Mouse (Mus musculus): ENCODE data around the gene Olfr1331. TPM values are rescaled to one million over a fixed set of nuclear protein-coding genes. Genes with fewer than 3 reads are reported as not detected.

Gene Olfr1331
- not detected in 2 replicates for polyA plus RNA-seq (2012; rRNA removed)

DNA sequence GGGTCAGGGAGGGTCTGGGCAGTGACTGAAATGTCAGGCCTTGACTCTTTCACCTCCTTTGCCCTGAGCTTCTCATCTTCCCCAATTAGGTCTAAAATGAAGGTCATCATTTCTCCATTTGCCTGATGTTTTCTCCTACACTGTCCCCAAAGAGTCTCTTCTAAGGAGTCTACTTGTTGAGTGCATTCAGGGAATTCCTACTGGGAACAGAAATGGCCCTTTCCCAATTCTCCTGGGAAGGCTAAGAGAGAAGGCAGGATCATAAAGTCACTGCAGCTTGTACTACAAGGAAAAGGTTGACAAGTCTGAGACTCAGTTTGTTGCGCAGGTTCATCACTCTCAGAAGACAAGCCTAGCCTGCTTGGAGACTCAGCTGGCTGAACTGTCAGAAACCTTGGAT is at the start of gene Olfr1331:
Olfr1331 (plus strand) TSS at position 301 of the 400 bp plus-strand sequence.

DNA sequence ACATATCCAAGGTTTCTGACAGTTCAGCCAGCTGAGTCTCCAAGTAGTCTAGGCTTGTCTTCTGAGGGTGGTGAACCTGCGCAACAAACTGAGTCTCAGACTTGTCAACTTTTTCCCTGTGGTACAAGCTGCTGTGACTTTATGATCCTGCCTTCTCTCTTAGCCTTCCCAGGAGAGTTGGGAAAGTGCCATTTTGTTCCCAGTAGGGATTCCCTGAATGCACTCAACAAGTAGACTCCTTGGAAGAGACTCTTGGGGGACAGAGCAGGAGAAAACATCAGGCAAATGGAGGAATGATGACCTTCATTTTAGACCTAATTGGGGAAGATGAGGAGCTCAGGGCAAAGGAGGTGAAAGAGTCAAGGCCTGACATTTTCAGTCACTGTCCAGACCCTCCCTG is 28.3 kb upstream of the Olfr1331 start, which contains the start of gene Olfr1333:
Olfr1333 (minus strand) TSS at position 101 of the 400 bp plus-strand sequence.

DNA sequence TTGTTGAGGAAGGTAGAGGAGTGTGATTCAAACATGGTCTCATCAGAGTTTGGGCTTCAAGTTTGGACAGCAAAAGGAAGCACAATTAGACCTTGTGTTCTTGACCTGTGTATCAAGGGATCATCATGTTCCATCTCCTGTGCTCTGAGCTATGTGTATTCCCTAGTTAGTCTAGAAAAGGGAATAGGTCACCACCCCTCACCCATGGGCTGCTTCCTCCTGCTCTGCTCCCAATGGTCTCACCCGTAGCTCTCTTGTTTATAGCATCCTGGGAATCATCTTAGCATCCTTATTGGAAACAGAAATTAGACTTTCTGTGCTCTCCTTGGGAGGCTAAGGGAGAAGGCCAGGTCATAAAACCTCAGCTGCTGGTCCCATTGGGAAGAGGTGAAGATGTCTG is 23.8 kb downstream of the Olfr1331 start, which contains the start of gene Olfr1330:
Olfr1330 (plus strand) TSS at position 301 of the 400 bp plus-strand sequence.

DNA sequence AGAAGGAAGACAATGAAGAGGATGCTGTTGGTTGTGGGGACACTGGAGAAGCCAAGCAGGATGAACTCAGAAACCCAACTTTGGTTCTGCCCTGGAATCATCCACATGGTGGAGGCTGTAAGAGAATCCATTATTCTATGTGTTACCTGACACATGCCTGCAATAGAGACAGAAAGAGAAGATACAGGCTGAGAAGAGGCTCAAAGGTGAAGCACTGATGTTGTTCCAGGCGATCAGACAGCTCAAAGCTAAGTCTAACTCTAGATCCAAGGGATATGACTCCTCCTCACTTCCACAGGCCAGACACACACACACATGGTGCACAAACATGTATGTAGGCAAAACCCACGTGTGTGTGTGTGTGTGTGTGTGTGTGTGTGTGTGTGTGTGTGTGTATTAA is 52.9 kb downstream of the Olfr1331 start, which contains the start of gene Olfr1329:
Olfr1329 (minus strand) TSS at position 101 of the 400 bp plus-strand sequence.

Other genes starting within 250 kb of the Olfr1331 start
- 0.98 and 1.2 TPM in 2 replicates for gene Cfap57, start 243.9 kb upstream of the Olfr1331 start, polyA plus RNA-seq (2012; rRNA removed)
- gene Ebna1bp2, start 243.8 kb upstream of the Olfr1331 start, polyA plus RNA-seq (2012; rRNA removed) = 103 and 112 TPM in 2 replicates
- not detected in 2 replicates for gene Olfr62, start 205.7 kb upstream of the Olfr1331 start, polyA plus RNA-seq (2012; rRNA removed)
- 0.03 and 0.06 TPM in 2 replicates for gene Olfr1342, start 171.9 kb upstream of the Olfr1331 start, polyA plus RNA-seq (2012; rRNA removed)
- not detected in 2 replicates for gene Olfr1341, start 161.1 kb upstream of the Olfr1331 start, polyA plus RNA-seq (2012; rRNA removed)
- gene Olfr1340, start 144.5 kb upstream of the Olfr1331 start, polyA plus RNA-seq (2012; rRNA removed) = not detected in 2 replicates
- not detected in 2 replicates for gene Olfr1339, start 132.5 kb upstream of the Olfr1331 start, polyA plus RNA-seq (2012; rRNA removed)
- not detected in 2 replicates for gene Olfr1338, start 105.9 kb upstream of the Olfr1331 start, polyA plus RNA-seq (2012; rRNA removed)
- gene Olfr1337, start 82.1 kb upstream of the Olfr1331 start, polyA plus RNA-seq (2012; rRNA removed) = not detected in 2 replicates
- gene Olfr1335, start 54.7 kb upstream of the Olfr1331 start, polyA plus RNA-seq (2012; rRNA removed) = not detected in 2 replicates
- gene Olfr1333, start 28.4 kb upstream of the Olfr1331 start, polyA plus RNA-seq (2012; rRNA removed) = not detected in 2 replicates
- gene Olfr1330, start 23.9 kb downstream of the Olfr1331 start, polyA plus RNA-seq (2012; rRNA removed) = not detected in 2 replicates
- not detected in 2 replicates for gene Olfr1329, start 52.8 kb downstream of the Olfr1331 start, polyA plus RNA-seq (2012; rRNA removed)
- not detected in 2 replicates for gene Olfr1328, start 74.0 kb downstream of the Olfr1331 start, polyA plus RNA-seq (2012; rRNA removed)
- not detected in 2 replicates for gene Lao1, start 96.9 kb downstream of the Olfr1331 start, polyA plus RNA-seq (2012; rRNA removed)
- 71.8 and 86.0 TPM in 2 replicates for gene Slc2a1, start 244.1 kb downstream of the Olfr1331 start, polyA plus RNA-seq (2012; rRNA removed)